Mouse (Mus musculus) megakaryocyte progenitor cell, adult 5-6 weeks (primary cell): ENCODE results near the gene Opa3. TPM values are rescaled to one million over a fixed set of nuclear protein-coding genes. Genes with fewer than 3 reads are reported as not detected.

Experiments used
- ATAC-seq: replicated peaks from 2 replicates; pipeline ENCODE4 v1.8.0; 2016; ENCODE audit warnings: mild to moderate bottlenecking, moderate TSS enrichment, inconsistent platforms; ENCODE audit not compliant: poor library complexity
- total RNA-seq, 2 experiments: library from RNA; stranded (forward) in 1 of 2; stranded (reverse) in 1 of 2; fragments of 157-497, 149-512 nt in 1 of 2; fragments of 200-1000 nt in 1 of 2; gene quantifications; 2 replicates each; pipeline versions ENCODE4 v1.2.3 to v1.2.4; 2015 to 2017

Gene Opa3
- total RNA-seq, 2 experiments from 2014 or later, result 16.1 to 19.9 TPM

- ATAC-seq, result peak; percentile 40; the same call in 1 of the 2 replicates
Observed at GRCm38 (mm10) chr7:19214369-19214768, 13.8 kb upstream of the Opa3 start.

- ATAC-seq, result no peak
Observed at GRCm38 (mm10) chr7:19214940-19215339, 13.2 kb upstream of the Opa3 start.

GRCm38 (mm10) chr7:19217492-19217891, 10.6 kb upstream of the Opa3 start:
- peak; percentile 38 for ATAC-seq

GRCm38 (mm10) chr7:19217944-19218343, 10.2 kb upstream of the Opa3 start:
- ATAC-seq, result peak; percentile 35; the same call in 1 of the 2 replicates

GRCm38 (mm10) chr7:19220061-19220460, 8.1 kb upstream of the Opa3 start:
- ATAC-seq, result no peak

- no peak for ATAC-seq
Observed at GRCm38 (mm10) chr7:19222189-19222588, 5.9 kb upstream of the Opa3 start.

GRCm38 (mm10) chr7:19222875-19223274, 5.3 kb upstream of the Opa3 start:
- ATAC-seq, result no peak

GRCm38 (mm10) chr7:19224933-19225332, 3.2 kb upstream of the Opa3 start:
- ATAC-seq, result 0 out of 2 replicates have a peak, but pooled peaks have one; percentile 4

- peak; percentile 14 for ATAC-seq
Observed at GRCm38 (mm10) chr7:19226817-19227797, 1.0 kb upstream of the Opa3 start.

- no peak for ATAC-seq
Observed at GRCm38 (mm10) chr7:19228793-19229148, 637 bp downstream of the Opa3 start.

- no peak for ATAC-seq
Observed at GRCm38 (mm10) chr7:19229404-19229803, 1.3 kb downstream of the Opa3 start.

- no peak for ATAC-seq
Observed at GRCm38 (mm10) chr7:19230041-19230580, 2.0 kb downstream of the Opa3 start.

GRCm38 (mm10) chr7:19230899-19231298, 2.8 kb downstream of the Opa3 start:
- no peak for ATAC-seq

- no peak for ATAC-seq
Observed at GRCm38 (mm10) chr7:19231849-19232248, 3.7 kb downstream of the Opa3 start.

- no peak for ATAC-seq
Observed at GRCm38 (mm10) chr7:19234652-19235051, 6.5 kb downstream of the Opa3 start.

- peak; percentile 41 for ATAC-seq
Observed at GRCm38 (mm10) chr7:19235092-19235671, 7.0 kb downstream of the Opa3 start.

- ATAC-seq, result no peak
Observed at GRCm38 (mm10) chr7:19236411-19236810, 8.3 kb downstream of the Opa3 start.

- no peak for ATAC-seq
Observed at GRCm38 (mm10) chr7:19238344-19238743, 10.2 kb downstream of the Opa3 start.

- ATAC-seq, result peak; percentile 93
Observed at GRCm38 (mm10) chr7:19239423-19239822, 11.3 kb downstream of the Opa3 start.

- peak; percentile 46 for ATAC-seq
Observed at GRCm38 (mm10) chr7:19239986-19240385, 11.9 kb downstream of the Opa3 start.

- no peak for ATAC-seq
Observed at GRCm38 (mm10) chr7:19240905-19241463, 12.8 kb downstream of the Opa3 start.
